Mouse (Mus musculus): ENCODE data around the gene Gm13693. TPM values are rescaled to one million over a fixed set of nuclear protein-coding genes. Genes with fewer than 3 reads are reported as not detected.
A peak's percentile ranks its signal among the peaks of the same experiment; 100 is the strongest.
"Not testable (repeated sequence)": the region's sequence is repeated elsewhere in the genome, so short reads cannot be mapped to it uniquely, and the experiment has no call there.

Gm13693 gene
- polyA plus RNA-seq (2014; fragmentation: Nextera tagmentation; extraction: Ambion mirVana), result not detected in 2 replicates

- not testable (repeated sequence) for H3K36me3 ChIP-seq (ENCODE audit: insufficient read depth)
These were observed at the start of gene Gm13693 for GRCm38 (mm10) chr2:83961203-83961602. Gene Gm13693, plus strand, starts transcription at chr2:83961503.

GRCm38 (mm10) chr2:83929478-83930088 is 31.7 kb upstream of the Gm13693 start:
- Histone ChIP-seq H3K9ac (no peak overlapping the region), H3K4me1 (ENCODE audit: insufficient read depth) (no peaks in the 10 kb centered on the region), H3K4me3 (ENCODE audit: low read depth, low read length) (no peak overlapping the region), H3K9me3 (ENCODE audit: low read depth, low read length) (no peaks in the 10 kb centered on the region), H3K27me3 (ENCODE audit: insufficient read depth, low read length) (no peaks in the 10 kb centered on the region), H3K36me3 (ENCODE audit: insufficient read depth) (no peaks in the 10 kb centered on the region), H3K27ac (ENCODE audit: low read depth) (no peak overlapping the region), H3K4me2 (no peak overlapping the region)
- no peak for TF ChIP-seq CTCF (IDR thresholded peaks at IDR 0.05; ENCODE audit: low read depth)
- WGBS, result 46% methylated on average over 2 of the region's 2 CpGs
- no peak for ATAC-seq (ENCODE audit: insufficient read depth)
- DNase-seq, result no peak

More at GRCm38 (mm10) chr2:83961203-83961602, at the start of gene Gm13693:
- not testable (repeated sequence) for H3K4me2 ChIP-seq; H3K9ac ChIP-seq; DNase-seq; ATAC-seq (ENCODE audit: insufficient read depth); H3K27me3 ChIP-seq (ENCODE audit: insufficient read depth, low read length); H3K9me3 ChIP-seq (ENCODE audit: low read depth, low read length); H3K4me3 ChIP-seq (ENCODE audit: low read depth, low read length); H3K27ac ChIP-seq (ENCODE audit: low read depth); H3K4me1 ChIP-seq (ENCODE audit: insufficient read depth)
- WGBS, result no CpG with 5 or more reads among the region's 6 CpGs

GRCm38 (mm10) chr2:83940931-83941361 is 20.4 kb upstream of the Gm13693 start, which contains the start of gene Zswim2:
Gene Zswim2, minus strand, starts transcription at chr2:83941228.
- no peaks in the 10 kb centered on the region for H3K4me1 ChIP-seq (ENCODE audit: insufficient read depth)
- no peaks in the 10 kb centered on the region for H3K27me3 ChIP-seq (ENCODE audit: insufficient read depth, low read length)
- no peaks in the 10 kb centered on the region for H3K36me3 ChIP-seq (ENCODE audit: insufficient read depth)
- peak within 1 kb of the TSS; percentile 12; the same call in 1 of the 2 replicates for H3K4me3 ChIP-seq (ENCODE audit: low read depth, low read length)
- peak; percentile 76 for DNase-seq
- no peak within 1 kb of the TSS for H3K27ac ChIP-seq (ENCODE audit: low read depth)
- peak; percentile 92; the same call in 1 of the 2 replicates for ATAC-seq (ENCODE audit: insufficient read depth)
- H3K9ac ChIP-seq, result no peak within 1 kb of the TSS
- no peaks in the 10 kb centered on the region for H3K9me3 ChIP-seq (ENCODE audit: low read depth, low read length)
- WGBS, result 2% methylated on average over 20 of the region's 20 CpGs
- H3K4me2 ChIP-seq, result peak within 1 kb of the TSS; percentile 54
- TF ChIP-seq CTCF (IDR thresholded peaks at IDR 0.05; ENCODE audit: low read depth), result no peak

GRCm38 (mm10) chr2:83941378-83941777 is 19.9 kb upstream of the Gm13693 start:
- Histone ChIP-seq H3K27me3 (ENCODE audit: insufficient read depth, low read length) (no peaks in the 10 kb centered on the region), H3K9me3 (ENCODE audit: low read depth, low read length) (no peaks in the 10 kb centered on the region), H3K4me1 (ENCODE audit: insufficient read depth) (no peaks in the 10 kb centered on the region), H3K27ac (ENCODE audit: low read depth) (no peak overlapping the region), H3K4me2 (peak overlapping the region; percentile 54), H3K36me3 (ENCODE audit: insufficient read depth) (no peaks in the 10 kb centered on the region), H3K9ac (no peak overlapping the region), H3K4me3 (ENCODE audit: low read depth, low read length) (no peak overlapping the region)
- 41% methylated on average over 3 of the region's 3 CpGs for WGBS
- TF ChIP-seq CTCF (IDR thresholded peaks at IDR 0.05; ENCODE audit: low read depth), result no peak
- no peak for DNase-seq
- ATAC-seq (ENCODE audit: insufficient read depth), result peak; percentile 31; the same call in 1 of the 2 replicates

- Histone ChIP-seq H3K27me3 (ENCODE audit: insufficient read depth, low read length) (no peaks in the 10 kb centered on the region), H3K4me2 (no peak overlapping the region), H3K4me1 (ENCODE audit: insufficient read depth) (no peaks in the 10 kb centered on the region), H3K9me3 (ENCODE audit: low read depth, low read length) (no peaks in the 10 kb centered on the region), H3K36me3 (ENCODE audit: insufficient read depth) (no peaks in the 10 kb centered on the region), H3K4me3 (ENCODE audit: low read depth, low read length) (no peak overlapping the region), H3K9ac (no peak overlapping the region), H3K27ac (ENCODE audit: low read depth) (no peak overlapping the region)
- WGBS, result 42% methylated on average over 4 of the region's 4 CpGs
- no peak for TF ChIP-seq CTCF (IDR thresholded peaks at IDR 0.05; ENCODE audit: low read depth)
- DNase-seq, result no peak
- ATAC-seq (ENCODE audit: insufficient read depth), result no peak
These were observed 19.5 kb upstream of the Gm13693 start for GRCm38 (mm10) chr2:83941792-83942191.

GRCm38 (mm10) chr2:83955393-83955792 is 5.9 kb upstream of the Gm13693 start, which contains the start of gene Gm13698:
Gene Gm13698, plus strand, starts transcription at chr2:83955693.
- not testable (repeated sequence) for DNase-seq; ATAC-seq (ENCODE audit: insufficient read depth)
- WGBS, result no CpG with 5 or more reads among the region's 6 CpGs

GRCm38 (mm10) chr2:83967013-83967412 is 5.7 kb downstream of the Gm13693 start, which contains the start of gene Gm13695:
Gene Gm13695, plus strand, starts transcription at chr2:83967313.
- H3K4me3 ChIP-seq (ENCODE audit: low read depth, low read length); ATAC-seq (ENCODE audit: insufficient read depth); DNase-seq; H3K9ac ChIP-seq; H3K4me2 ChIP-seq; H3K27ac ChIP-seq (ENCODE audit: low read depth); H3K36me3 ChIP-seq (ENCODE audit: insufficient read depth); H3K9me3 ChIP-seq (ENCODE audit: low read depth, low read length); H3K27me3 ChIP-seq (ENCODE audit: insufficient read depth, low read length); H3K4me1 ChIP-seq (ENCODE audit: insufficient read depth): not testable (repeated sequence)
- WGBS, result no CpG with 5 or more reads among the region's 6 CpGs

More at GRCm38 (mm10) chr2:83955393-83955792, 5.9 kb upstream of the Gm13693 start, which contains the start of gene Gm13698:
- H3K27ac ChIP-seq (ENCODE audit: low read depth); H3K27me3 ChIP-seq (ENCODE audit: insufficient read depth, low read length); H3K9ac ChIP-seq; H3K36me3 ChIP-seq (ENCODE audit: insufficient read depth); H3K9me3 ChIP-seq (ENCODE audit: low read depth, low read length); H3K4me2 ChIP-seq; H3K4me3 ChIP-seq (ENCODE audit: low read depth, low read length); H3K4me1 ChIP-seq (ENCODE audit: insufficient read depth): not testable (repeated sequence)

- not testable (repeated sequence) for ATAC-seq (ENCODE audit: insufficient read depth); H3K4me2 ChIP-seq; H3K27ac ChIP-seq (ENCODE audit: low read depth); H3K9ac ChIP-seq; H3K36me3 ChIP-seq (ENCODE audit: insufficient read depth); DNase-seq; H3K27me3 ChIP-seq (ENCODE audit: insufficient read depth, low read length); H3K4me1 ChIP-seq (ENCODE audit: insufficient read depth); H3K9me3 ChIP-seq (ENCODE audit: low read depth, low read length); H3K4me3 ChIP-seq (ENCODE audit: low read depth, low read length)
- WGBS, result no CpG with 5 or more reads among the region's 6 CpGs
These were observed 11.5 kb downstream of the Gm13693 start, which contains the start of gene Gm13696 for GRCm38 (mm10) chr2:83972823-83973222. Gene Gm13696, plus strand, starts transcription at chr2:83973123.

- H3K4me3 ChIP-seq (ENCODE audit: low read depth, low read length); H3K27me3 ChIP-seq (ENCODE audit: insufficient read depth, low read length); H3K9me3 ChIP-seq (ENCODE audit: low read depth, low read length); H3K4me2 ChIP-seq; ATAC-seq (ENCODE audit: insufficient read depth); H3K36me3 ChIP-seq (ENCODE audit: insufficient read depth); DNase-seq; H3K4me1 ChIP-seq (ENCODE audit: insufficient read depth); H3K27ac ChIP-seq (ENCODE audit: low read depth); H3K9ac ChIP-seq: not testable (repeated sequence)
- no CpG with 5 or more reads among the region's 6 CpGs for WGBS
These were observed 17.3 kb downstream of the Gm13693 start, which contains the start of gene Gm13694 for GRCm38 (mm10) chr2:83978633-83979032. Gene Gm13694, plus strand, starts transcription at chr2:83978933.

GRCm38 (mm10) chr2:83984443-83984842 is 23.1 kb downstream of the Gm13693 start, which contains the start of gene Gm13697:
Gene Gm13697, plus strand, starts transcription at chr2:83984743.
- H3K27me3 ChIP-seq (ENCODE audit: insufficient read depth, low read length); H3K9me3 ChIP-seq (ENCODE audit: low read depth, low read length); H3K9ac ChIP-seq; H3K4me3 ChIP-seq (ENCODE audit: low read depth, low read length); H3K27ac ChIP-seq (ENCODE audit: low read depth); H3K4me2 ChIP-seq; H3K36me3 ChIP-seq (ENCODE audit: insufficient read depth); DNase-seq; H3K4me1 ChIP-seq (ENCODE audit: insufficient read depth); ATAC-seq (ENCODE audit: insufficient read depth): not testable (repeated sequence)
- no CpG with 5 or more reads among the region's 6 CpGs for whole genome bisulfite sequencing

All from lung, embryonic 14.5 days (tissue).